Mouse (Mus musculus) gastrocnemius, postnatal 36 days (tissue): ENCODE results near the gene Cldn19. TPM values are rescaled to one million over a fixed set of nuclear protein-coding genes. Genes with fewer than 3 reads are reported as not detected.
A peak's percentile ranks its signal among the peaks of the same experiment; 100 is the strongest.

Source experiments
- DNase-seq, 2 experiments: peaks; one replicate each; pipeline ENCODE4 v3.0.0; 2022
- intact Hi-C: fragments of 180-260 bp; cut with DNase I; formaldehyde crosslinking; loops from one replicate; pipeline ENCODE4 v1.15.1; 2025
- long read RNA-seq, 2 experiments: library from polyadenylated mRNA; stranded (forward); transcript quantifications; one replicate each; pipeline ENCODE4 v2.0.0; 2021
- total RNA-seq, 2 experiments: library from RNA; stranded (reverse); gene quantifications; 2 replicates each; pipeline ENCODE4 v1.2.3; 2021

The Cldn19 gene
- 1 to 10 TPM; 2.2 to 3.2 TPM for total RNA-seq
- long read RNA-seq, experiment 1, full-length matches to known transcripts, result 1 of 2 reads
- long read RNA-seq, experiment 1, partial matches to known transcripts, result 0 of 2 reads
- long read RNA-seq, experiment 1, other reads (novel, unspliced or antisense), result 1 of 2 reads
- long read RNA-seq, experiment 2, partial matches to known transcripts, result 0 of 2 reads
- long read RNA-seq, experiment 2, other reads (novel, unspliced or antisense), result 2 of 2 reads

DNA sequence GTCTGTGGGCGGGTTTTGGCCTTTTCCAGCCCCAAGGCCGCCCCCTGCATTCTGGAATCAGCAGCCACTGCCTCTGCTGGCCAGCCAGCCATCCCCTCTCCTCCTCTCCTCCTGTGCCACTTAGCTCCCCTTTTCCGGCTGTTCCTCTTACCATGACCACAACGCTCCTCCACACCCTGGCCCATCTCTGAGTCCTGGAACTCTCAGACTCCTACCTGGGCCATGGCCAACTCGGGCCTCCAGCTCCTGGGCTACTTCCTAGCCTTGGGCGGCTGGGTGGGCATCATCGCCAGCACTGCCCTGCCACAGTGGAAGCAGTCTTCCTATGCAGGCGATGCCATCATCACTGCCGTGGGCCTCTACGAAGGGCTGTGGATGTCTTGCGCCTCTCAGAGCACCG is at the start of gene Cldn19:
Cldn19 (plus strand) TSS at position 64 of the 400 bp plus-strand sequence.
- intact Hi-C loops, result no loop called here
- DNase-seq, result no peak

- intact Hi-C loops, result no loop called here
- no peak for DNase-seq
Observed at GRCm38 (mm10) chr4:119216667-119217066, 38.5 kb upstream of the Cldn19 start.

- DNase-seq, result no peak
- intact Hi-C loops, result no loop called here
Observed at GRCm38 (mm10) chr4:119218169-119218568, 37.0 kb upstream of the Cldn19 start, which contains the start of gene Tmem269. Gene Tmem269, minus strand, starts transcription at chr4:119218217.

- no peak for DNase-seq
- intact Hi-C loops, result no loop called here
Observed at GRCm38 (mm10) chr4:119223696-119224095, 31.5 kb upstream of the Cldn19 start.

DNA sequence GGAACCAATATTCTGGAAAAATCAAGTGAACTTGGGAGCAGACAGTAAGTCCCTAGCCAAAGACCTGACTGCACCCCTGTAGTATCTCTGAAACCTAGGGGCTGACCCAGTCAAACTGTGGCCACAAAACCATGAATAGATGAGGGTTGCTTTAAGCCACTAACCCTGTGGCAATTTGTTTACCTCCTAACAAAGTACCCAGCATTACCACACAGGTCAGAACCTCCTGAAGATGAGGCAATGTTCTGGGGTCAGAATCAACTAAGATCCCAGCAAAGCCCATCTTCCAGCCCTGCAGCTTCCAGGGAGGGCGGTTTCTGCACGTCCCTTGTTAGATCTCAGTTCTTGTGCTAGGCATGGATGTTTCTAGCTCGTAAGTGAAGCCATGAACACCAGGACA is 30.7 kb upstream of the Cldn19 start:
- no peak for DNase-seq
- intact Hi-C loops, result no loop called here

DNA sequence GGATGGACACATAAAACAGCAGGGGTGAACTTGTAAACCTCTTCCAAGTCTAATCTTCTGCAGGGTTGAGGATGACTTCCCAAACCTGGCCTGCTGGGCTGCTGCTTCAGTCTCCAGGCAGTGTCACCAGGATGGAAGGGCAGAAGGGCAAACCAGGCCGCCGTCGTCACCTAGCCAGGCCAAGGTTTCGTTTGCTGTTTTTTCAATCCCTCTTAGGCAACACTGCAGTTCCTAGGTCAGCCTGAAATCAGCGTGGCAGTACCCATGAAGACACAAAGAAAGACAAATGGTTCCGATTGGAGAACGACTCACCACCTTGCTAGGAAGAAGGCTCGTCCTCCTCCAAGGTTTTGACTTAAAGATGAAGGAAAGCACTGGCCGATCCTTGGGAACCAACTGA is 29.5 kb upstream of the Cldn19 start:
- DNase-seq, result no peak
- intact Hi-C loops, result no loop called here

GRCm38 (mm10) chr4:119226751-119227150 is 28.5 kb upstream of the Cldn19 start:
- intact Hi-C loops, result no loop called here
- no peak for DNase-seq

DNA sequence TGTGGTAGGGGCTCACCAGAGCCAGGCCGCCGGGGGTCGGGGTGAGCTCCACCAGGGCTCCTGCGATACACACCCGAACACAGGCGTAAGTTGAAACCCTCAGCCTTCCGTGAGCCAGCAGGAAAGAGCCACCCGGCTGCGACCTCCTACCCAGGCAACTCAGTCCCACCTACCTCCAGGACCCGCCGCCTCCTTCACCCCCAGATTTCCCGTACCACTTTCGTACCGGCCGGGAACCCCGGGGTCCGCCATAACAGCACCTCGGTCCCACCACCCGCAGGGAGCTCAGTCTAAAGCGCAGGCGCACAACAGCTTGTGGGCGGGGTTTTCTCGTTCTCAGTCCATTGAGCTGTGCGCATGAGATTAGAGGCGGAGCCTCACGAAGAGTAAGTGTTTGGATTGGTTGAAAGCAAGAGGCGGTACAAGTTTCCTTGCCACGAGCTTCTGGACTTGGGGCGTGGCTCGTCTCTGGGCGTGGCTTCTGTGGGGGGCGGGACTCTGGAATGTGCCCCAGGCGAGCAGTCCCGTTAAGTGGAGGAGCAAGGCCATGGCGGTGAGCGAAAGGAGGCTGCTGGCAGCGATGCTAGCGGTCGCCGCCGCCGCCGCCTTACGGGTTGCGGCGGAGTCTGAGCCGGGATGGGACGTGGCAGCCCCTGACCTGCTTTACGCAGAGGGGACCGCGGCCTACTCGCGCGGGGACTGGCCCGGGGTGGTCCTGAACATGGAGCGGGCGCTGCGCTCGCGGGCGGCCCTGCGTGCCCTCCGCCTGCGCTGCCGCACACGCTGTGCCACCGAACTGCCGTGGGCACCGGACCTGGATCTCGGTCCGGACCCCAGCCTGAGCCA is 22.6 kb upstream of the Cldn19 start, which contains the start of the genes AU022252 and P3h1:
AU022252 (minus strand) TSS at position 303 of the 846 bp plus-strand sequence.
P3h1 (plus strand) TSS at position 506 of the 846 bp plus-strand sequence.
- intact Hi-C loops, result no loop called here
- peak; percentile 98 to 99 for DNase-seq

DNA sequence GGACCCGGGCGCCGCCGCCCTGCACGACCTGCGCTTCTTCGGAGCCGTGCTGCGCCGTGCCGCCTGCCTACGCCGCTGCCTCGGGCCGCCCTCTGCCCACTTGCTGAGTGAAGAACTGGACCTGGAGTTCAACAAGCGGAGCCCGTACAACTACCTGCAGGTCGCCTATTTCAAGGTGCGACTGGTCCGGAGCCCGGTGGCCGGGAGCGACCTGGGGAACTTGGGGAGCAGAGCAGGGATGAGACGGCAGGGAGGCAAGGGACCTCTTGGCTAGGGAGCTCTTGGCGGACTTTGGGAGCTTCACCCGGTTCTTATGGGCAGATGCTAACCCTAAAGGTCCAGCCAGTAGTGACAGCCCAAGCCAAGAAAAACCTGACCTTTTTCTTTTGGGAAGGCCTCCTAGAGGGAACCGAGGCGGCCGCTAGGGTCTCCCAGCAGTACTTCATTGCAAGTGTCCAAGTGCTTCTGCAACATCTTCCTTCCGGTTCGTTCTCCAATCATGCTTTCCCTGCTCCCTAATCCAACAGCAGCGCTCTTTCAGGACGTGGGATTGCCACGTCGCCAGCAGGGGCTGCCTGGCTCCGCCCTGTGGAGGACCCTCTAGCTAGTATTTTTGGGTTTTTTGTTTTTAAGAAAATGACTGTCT is 21.8 kb upstream of the Cldn19 start:
- intact Hi-C loops, result no loop called here
- DNase-seq, result peak in 1 of 2 experiments; percentile 42

DNA sequence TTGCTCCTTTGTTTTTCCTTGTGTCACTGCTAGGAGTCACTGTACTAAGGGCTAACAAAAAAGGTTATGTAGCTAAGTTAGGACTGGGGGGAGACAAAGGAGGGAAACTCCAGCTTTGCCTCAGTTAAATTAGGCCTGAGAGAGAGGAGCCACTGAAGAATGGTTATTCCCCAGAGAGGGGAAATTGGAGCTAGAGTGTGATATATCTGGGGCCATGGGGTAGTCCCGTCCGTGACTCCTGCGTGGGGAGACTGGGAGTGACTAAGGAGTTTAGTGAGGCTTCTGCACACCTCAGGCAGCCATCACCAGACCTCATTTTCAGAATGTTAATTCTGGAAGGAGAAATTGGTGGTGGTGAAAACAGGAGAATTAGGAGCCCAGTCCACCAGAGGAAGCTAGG is 20.9 kb upstream of the Cldn19 start:
- no peak for DNase-seq
- intact Hi-C loops, result no loop called here

- intact Hi-C loops, result loop anchor here (5.0 kb wide), 1 partner anchor 84 kb away; the partner anchor contains the start of gene Ppih
- DNase-seq, result no peak
Observed at GRCm38 (mm10) chr4:119238661-119239060, 16.6 kb upstream of the Cldn19 start.

DNA sequence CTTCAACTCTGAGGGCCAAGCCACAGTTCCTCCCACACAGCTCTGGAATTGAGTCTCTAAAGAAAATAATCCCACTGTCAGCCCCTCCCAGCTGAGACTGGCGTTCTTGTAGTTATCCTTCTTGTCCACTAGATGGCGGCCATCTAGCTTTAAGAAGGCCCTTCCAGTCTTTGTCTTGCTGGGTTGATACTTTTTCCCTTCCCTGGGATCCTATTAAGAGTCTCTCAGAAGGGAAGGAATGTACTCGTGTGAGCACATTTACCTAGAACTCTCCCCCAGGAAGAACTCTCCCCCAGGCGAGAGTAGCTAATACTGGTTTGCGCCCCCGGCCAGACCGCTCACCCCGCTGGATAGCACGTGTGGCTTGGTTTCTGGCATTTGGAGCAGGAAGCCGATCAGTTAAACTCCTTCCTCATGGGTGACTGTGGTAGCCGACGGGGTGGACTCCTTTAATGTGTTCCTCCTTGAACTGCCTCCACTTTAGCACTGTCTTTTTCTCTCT is 16.0 kb upstream of the Cldn19 start:
- intact Hi-C loops, result loop anchor here (5.0 kb wide), 1 partner anchor 83 kb away; the partner anchor contains the start of gene Ppih
- no peak for DNase-seq

DNA sequence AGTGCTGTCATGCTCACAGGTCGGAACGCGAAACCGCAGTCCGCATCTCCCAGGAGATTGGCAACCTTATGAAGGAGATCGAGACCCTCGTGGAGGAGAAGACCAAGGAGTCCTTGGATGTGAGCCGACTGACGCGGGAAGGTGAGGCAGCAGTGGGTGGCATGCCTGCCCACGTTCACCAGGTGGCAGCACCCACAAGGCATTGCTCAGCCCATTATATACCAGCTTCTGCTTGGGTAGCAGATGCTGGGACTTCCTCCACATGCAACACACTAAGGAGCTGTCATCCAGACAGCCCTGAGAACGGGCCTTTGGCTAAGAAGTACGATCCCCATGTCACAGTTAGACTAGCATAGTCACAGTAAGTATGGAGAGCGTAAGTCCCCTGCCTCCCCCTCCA is 13.6 kb upstream of the Cldn19 start:
- intact Hi-C loops, result loop anchor here (10.0 kb wide), 1 partner anchor 423 kb away; no protein-coding TSS in a partner anchor
- DNase-seq, result no peak

DNA sequence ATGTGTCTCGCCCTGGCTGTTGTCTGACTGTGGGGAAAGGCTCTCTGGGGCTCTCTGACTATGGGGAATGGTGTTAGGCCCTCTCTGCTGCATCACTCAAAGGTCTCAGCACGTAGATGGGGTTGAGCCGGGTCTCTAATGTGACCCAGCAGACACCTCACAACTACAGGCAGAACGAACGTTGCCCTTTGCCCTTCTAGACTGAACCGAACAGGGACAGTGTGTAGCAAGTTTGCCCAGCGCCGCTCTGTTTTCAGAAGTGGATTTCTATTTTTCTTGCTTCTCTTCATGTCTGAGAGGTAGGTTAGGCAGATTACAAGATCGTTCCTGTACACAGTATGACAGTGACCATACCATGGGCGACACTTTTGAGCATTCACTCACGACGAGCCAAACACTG is 12.6 kb upstream of the Cldn19 start:
- intact Hi-C loops, result loop anchor here (10.0 kb wide), 1 partner anchor 422 kb away; no protein-coding TSS in a partner anchor
- DNase-seq, result no peak

- intact Hi-C loops, result loop anchor here (5.0 to 10.0 kb wide), 4 partner anchors 48 to 420 kb away; partner anchors contain the start of genes Foxj3, Frg2f1 and Ybx1
- no peak for DNase-seq
Observed at GRCm38 (mm10) chr4:119244468-119245240, 10.6 kb upstream of the Cldn19 start.

DNA sequence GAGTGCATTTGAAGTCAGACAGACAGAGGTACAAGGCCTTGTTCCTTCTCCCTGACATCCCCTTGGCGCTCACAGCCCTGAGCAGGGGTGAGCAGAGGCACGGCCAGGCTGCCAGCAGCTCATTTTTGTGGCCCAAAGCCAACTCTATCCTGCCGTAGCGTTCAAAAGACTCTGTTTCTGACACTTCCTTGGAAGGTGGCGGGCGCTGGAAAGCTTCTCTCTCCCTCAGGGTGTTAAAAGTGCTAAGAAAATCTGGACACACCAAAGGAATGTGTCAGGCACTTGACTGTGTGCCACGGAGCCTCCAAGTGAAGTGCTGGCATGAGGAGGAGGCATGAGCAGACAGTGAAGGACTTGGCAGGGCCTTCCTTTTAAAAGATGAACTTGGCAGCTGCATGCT is 9.7 kb upstream of the Cldn19 start:
- intact Hi-C loops, result loop anchor here (5.0 to 10.0 kb wide), 4 partner anchors 47 to 419 kb away; partner anchors contain the start of genes Foxj3, Frg2f1 and Ybx1
- no peak for DNase-seq

- intact Hi-C loops, result loop anchor here (5.0 to 10.0 kb wide), 4 partner anchors 46 to 419 kb away; partner anchors contain the start of genes Foxj3, Frg2f1 and Ybx1
Observed at GRCm38 (mm10) chr4:119245961-119246360, 9.3 kb upstream of the Cldn19 start.

DNA sequence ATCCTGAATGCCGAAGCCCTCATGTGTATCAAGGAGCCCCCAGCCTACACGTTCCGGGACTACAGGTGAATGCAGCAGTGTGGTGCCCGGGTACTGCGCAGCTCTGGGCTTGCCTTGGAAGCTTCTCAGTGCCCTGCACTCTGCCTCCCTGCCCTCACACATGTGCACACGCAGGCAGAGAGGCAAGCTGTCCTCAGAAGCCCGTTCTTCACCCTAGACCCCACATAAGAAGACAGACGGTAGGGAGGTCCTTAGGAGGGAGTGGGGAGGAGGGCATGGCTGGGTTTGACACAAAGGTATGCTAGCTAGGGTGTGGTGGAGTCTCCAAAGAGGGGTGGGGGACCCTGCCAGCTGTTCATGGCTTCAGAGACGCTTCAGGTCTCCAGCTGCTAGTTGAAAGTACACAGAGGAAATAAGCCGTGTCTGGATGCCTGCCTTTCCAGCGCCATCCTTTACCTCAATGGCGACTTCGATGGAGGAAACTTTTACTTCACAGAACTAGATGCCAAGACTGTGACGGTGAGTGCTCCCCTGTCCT is 8.5 kb upstream of the Cldn19 start:
- intact Hi-C loops, result loop anchor here (5.0 to 10.0 kb wide), 4 partner anchors 46 to 418 kb away; partner anchors contain the start of genes Foxj3, Frg2f1 and Ybx1
- DNase-seq, result no peak

More at GRCm38 (mm10) chr4:119245961-119246360, 9.3 kb upstream of the Cldn19 start:
- DNase-seq, result no peak
